Mouse (Mus musculus) lung, adult 18-20 months (tissue): Measurements from ENCODE around the gene Ptprm.

Source experiments
- DNase-seq, 2 experiments: peaks; one replicate each; pipeline ENCODE4 v3.0.0; 2022; ENCODE audit warnings: mixed read lengths in 2 of 2

Gene Ptprm

DNA sequence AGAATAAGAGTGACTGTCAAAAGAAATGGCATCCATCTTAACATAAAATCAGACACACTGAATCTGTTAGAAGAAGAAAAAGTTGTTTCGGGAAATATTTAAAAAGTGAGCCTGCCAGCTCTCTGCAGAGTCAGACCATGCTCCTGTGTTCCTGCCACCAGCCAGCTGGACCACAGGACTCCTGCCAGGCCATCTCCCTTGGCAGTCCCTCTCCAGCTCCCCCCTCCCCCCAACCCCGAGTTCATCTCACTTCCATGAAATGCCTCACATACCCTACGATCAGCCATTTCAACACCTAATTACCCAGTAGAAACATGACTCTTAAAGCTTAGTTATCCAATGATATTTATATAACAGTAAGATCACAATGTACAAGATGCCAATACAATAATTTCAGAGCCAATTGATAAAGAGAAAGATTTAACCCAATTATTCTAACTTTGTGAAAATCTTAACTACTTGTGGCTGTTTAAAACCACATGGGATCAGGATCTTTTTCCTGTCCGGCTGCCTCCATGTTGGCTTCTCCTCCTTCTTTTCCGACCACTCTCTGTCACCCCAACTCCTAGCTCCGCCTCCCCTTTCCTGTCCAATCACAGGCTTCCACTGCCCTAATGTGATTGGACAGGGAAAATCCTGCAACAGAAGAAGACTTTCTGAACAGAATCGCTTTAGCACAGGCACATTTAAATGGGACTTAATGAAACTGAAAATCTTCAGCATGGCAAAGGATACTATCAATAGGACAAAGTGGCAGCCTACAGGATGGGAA is 716.1 kb downstream of the Ptprm start:
- DNase-seq = peak in 1 of 2 experiments; percentile 7

DNA sequence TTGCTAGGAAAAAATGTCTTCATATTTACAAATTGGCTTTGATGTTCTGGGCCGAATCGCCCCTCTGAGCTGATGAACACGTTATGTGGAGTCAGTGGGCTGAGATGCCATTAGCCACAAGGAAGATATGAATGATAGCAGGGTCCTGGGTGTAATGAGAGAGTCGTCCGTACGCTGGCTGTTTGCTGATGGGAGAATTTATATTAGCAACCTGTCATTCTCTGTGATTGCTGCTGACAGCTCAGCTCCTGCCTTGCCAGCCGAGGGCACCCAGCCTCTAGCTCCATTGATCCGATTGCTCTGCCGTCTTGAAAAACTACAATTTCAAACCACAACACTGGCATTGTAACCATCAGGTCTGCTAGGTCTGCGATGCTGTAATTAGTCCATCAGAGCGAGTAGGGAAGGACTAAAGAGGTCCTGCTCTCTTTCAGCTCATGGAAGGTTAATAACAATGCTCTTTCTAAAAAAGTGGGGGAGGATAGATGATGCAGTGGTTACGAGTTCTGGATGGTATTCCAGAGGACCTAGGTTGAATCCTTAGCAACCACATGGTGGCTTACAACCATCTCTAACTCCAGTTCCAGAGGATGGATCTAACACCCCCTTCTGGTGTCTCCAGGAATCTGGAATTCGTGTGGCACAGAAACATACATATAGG is 734.1 kb downstream of the Ptprm start:
- DNase-seq = no peak

DNA sequence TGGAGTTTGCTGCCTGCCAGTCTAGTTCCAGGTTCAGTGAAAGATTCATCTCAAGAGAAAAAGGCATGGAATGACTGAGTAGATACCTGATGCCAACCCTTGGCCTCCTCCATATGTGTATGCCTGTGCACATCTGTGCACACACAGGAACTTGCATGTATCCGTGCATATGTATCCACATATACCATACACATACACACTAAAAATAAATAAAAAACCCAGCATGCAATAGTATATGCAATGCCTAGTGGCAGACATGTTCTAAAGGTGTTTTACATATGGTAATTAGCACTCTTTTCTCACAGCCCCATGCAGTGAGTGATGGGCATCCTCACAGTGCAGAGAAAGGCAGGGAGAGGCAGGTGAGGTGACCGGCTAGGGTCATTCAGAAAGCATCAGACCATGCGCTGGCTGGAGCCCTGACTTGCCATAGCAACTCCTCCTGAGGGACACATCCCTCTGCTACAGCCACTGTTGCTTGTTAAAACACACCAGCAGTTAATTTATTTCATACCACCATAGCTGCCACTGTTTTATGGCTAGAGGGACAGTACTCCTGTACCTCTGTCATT is 734.9 kb downstream of the Ptprm start:
- DNase-seq = no peak
